Mouse (Mus musculus) CD4-positive, CD25-positive, alpha-beta regulatory T cell, adult 9 weeks (primary cell): ENCODE data around the gene Eif2a. TPM values are rescaled to one million over a fixed set of nuclear protein-coding genes. Genes with fewer than 3 reads are reported as not detected.

Source experiments
- polyA plus RNA-seq: library from polyadenylated mRNA; unstranded; fragments of 100-300 nt; shearing (Covaris generic); gene quantifications from one replicate; pipeline ENCODE4 v1.2.1, GENCODE M21; 2017

The Eif2a gene
- polyA plus RNA-seq: 36.1 TPM

DNA sequence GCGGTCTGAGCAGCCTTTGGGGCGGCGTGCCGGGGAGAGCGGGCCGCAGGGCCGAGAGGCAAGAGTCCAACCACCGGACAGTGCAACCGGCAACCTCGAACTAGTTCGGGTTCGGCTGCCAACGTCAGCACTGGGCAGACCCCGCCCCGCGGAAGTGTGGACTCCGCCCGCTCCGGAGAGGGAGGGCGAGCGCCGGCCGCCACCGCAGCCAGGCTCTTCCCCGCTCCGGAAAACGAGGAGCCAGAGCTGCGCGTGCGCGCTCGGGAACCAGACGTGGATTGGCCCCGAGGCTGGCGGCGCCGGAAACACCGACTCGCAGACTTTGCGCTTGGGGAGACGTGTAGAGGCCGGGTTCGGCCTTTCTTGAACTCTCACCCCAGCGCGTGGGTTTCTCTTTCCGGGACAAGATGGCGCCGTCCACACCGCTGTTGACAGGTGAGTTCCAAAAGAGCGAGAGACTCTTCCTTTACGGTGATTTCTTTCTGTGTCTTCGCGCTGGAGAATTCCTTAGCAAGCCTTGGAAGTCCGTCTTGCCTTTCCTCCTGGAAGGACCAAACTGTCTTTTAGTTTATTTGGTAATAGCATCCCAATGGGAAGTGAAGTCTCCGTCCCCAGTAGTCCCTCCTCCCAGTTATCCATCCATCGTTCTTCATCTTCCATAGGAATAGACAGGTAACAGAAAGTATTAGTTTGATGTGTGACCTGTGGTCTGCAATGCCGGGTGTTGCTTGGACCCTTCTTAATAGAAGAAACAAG, at the start of gene Eif2a, which contains the start of gene Serp1:
Gene Eif2a (plus strand): TSS at position 170 of the 756 bp plus-strand sequence.
Gene Serp1 (minus strand): TSS at position 241 of the 756 bp plus-strand sequence.

GRCm38 (mm10) chr3:58576137-58577066, 50.8 kb downstream of the Eif2a start, which contains the start of gene Selenot:
Gene Selenot, plus strand, starts transcription at chr3:58576636.

Other genes starting within 250 kb of the Eif2a start
- gene Tsc22d2, start 111.1 kb upstream of the Eif2a start, polyA plus RNA-seq: 2.1 TPM
- 50.5 TPM for gene Serp1, start 71 bp downstream of the Eif2a start, polyA plus RNA-seq
- gene Selenot, start 50.8 kb downstream of the Eif2a start, polyA plus RNA-seq: 21.6 TPM
- not detected for gene Erich6, start 111.4 kb downstream of the Eif2a start, polyA plus RNA-seq
- gene Siah2, start 166.6 kb downstream of the Eif2a start, polyA plus RNA-seq: 1.3 TPM